Mouse (Mus musculus) kidney, postnatal 14 days (tissue): ENCODE results near the gene Adss.

Source experiments
- DNase-seq: peaks from one replicate; pipeline ENCODE4 v3.0.0; 2022; ENCODE audit warnings: mixed read lengths

Adss gene

GRCm38 (mm10) chr1:177727883-177728525 is 68.3 kb downstream of the Adss start:
- DNase-seq: no peak

GRCm38 (mm10) chr1:177726870-177727269 is 69.4 kb downstream of the Adss start:
- DNase-seq: no peak

- no peak for DNase-seq
Observed at GRCm38 (mm10) chr1:177723786-177724185, 72.5 kb downstream of the Adss start.

- DNase-seq: no peak
Observed at GRCm38 (mm10) chr1:177719029-177719427, 77.3 kb downstream of the Adss start.

GRCm38 (mm10) chr1:177718340-177719028 is 77.8 kb downstream of the Adss start:
- no peak for DNase-seq

GRCm38 (mm10) chr1:177717057-177717835 is 79.1 kb downstream of the Adss start:
- no peak for DNase-seq

- DNase-seq: no peak
Observed at GRCm38 (mm10) chr1:177716448-177716847, 79.9 kb downstream of the Adss start.

GRCm38 (mm10) chr1:177714397-177715012 is 81.8 kb downstream of the Adss start:
- no peak for DNase-seq

- no peak for DNase-seq
Observed at GRCm38 (mm10) chr1:177713635-177714396, 82.5 kb downstream of the Adss start.
